ENCODE assay signal across 17 mouse cellular contexts in the genomic region with DNA sequence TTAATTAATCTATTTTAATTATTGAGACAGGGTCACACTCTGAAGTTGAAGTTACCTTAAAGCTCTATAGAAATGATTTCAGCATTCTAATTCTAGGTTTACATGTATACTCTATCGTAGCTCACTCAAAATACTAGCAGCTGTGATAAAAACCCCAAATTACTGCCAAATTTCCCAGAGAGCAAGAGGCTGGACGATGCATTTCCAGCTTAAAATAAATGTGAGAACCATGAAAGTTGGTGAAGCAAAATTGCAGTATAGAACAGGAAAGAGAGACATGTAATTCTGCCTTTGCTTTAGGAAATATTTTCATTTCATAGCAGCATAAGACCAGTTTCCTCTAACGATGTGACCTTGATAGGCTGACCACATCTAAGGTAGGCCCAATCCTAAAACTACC.
"Had no signal": no experiment of that assay in that cellular context is flagged by ENCODE, and none has a peak within 500 bp of the region (broad histone marks: within the 10 kb centered on the region; RNA-seq: fewer than 3 reads in every experiment).

No protein-coding gene starts in this region.

- DNase-seq: retina, postnatal 1 day; right cerebral cortex, adult 18-20 months; right cerebral cortex, postnatal 14 days; right cerebral cortex, postnatal 25 days; right cerebral cortex, postnatal 4 days; spleen, adult 18-20 months; thymus, adult 18-20 months; thymus, adult 2 months; thymus, postnatal 14 days; thymus, postnatal 25 days; thymus, postnatal 36 days; thymus, postnatal 4 days had no signal

- H3K4me3 ChIP-seq: neural tube, embryonic 12.5 days; neural tube, embryonic 13.5 days; neural tube, embryonic 15.5 days; stomach, embryonic 15.5 days had no signal

- H3K27ac ChIP-seq: neural tube, embryonic 12.5 days; neural tube, embryonic 13.5 days; neural tube, embryonic 15.5 days; stomach, embryonic 15.5 days; stomach, postnatal 0 days had no signal

- H3K4me1 ChIP-seq: neural tube, embryonic 12.5 days; neural tube, embryonic 13.5 days; neural tube, embryonic 15.5 days; stomach, embryonic 15.5 days had no signal

- H3K27me3 ChIP-seq: neural tube, embryonic 12.5 days; neural tube, embryonic 13.5 days; neural tube, embryonic 15.5 days; stomach, embryonic 15.5 days had no signal
